Mouse (Mus musculus): ENCODE data around the gene Il34.

DNA sequence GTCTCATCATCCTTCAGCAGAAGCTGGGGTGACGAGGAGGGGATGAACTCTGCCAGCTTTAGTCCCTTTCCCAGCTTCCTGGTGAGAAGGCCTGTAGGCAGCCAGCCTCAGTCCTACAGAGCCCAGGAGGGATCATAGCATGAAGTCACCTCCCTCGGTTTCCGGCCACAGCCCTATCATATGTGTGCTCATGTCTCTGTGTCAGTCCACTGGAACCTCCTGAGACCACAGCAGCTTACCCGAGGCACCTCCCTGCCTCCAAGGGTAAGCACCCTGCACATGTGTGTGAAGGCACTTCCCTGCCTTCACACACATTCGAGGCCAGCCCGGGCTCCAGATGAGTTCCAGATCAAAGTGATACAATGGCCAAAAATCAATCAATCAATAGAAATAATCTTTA, 15.5 kb downstream of the Il34 start:
- no peak for TF ChIP-seq CTCF (IDR thresholded peaks at IDR 0.05)
- no peak for TF ChIP-seq POLR2A (IDR thresholded peaks at IDR 0.05; ENCODE audit: insufficient read depth, low read depth, low read length)

All from heart, adult 2 months (tissue).